Mouse (Mus musculus) stomach, postnatal 0 days (tissue): Measurements from ENCODE around the gene Rad51b.

Experiments used
- CTCF ChIP-seq: IDR thresholded peaks from 2 replicates; pipeline ENCODE4 v1.5.1; 2016; ENCODE audit warnings: antibody characterized with exemption, low read depth, mild to moderate bottlenecking, moderate library complexity
- EP300 ChIP-seq: optimal IDR thresholded peaks from 2 replicates; pipeline ENCODE3; 2016; ENCODE audit warnings: antibody characterized with exemption

- no peak for TF ChIP-seq CTCF
- no peak for TF ChIP-seq EP300
Observed at GRCm38 (mm10) chr12:79613846-79614582, 316.9 kb downstream of the Rad51b start.
